Mouse (Mus musculus): ENCODE measurements around the gene Spag6.

Gene Spag6

DNA sequence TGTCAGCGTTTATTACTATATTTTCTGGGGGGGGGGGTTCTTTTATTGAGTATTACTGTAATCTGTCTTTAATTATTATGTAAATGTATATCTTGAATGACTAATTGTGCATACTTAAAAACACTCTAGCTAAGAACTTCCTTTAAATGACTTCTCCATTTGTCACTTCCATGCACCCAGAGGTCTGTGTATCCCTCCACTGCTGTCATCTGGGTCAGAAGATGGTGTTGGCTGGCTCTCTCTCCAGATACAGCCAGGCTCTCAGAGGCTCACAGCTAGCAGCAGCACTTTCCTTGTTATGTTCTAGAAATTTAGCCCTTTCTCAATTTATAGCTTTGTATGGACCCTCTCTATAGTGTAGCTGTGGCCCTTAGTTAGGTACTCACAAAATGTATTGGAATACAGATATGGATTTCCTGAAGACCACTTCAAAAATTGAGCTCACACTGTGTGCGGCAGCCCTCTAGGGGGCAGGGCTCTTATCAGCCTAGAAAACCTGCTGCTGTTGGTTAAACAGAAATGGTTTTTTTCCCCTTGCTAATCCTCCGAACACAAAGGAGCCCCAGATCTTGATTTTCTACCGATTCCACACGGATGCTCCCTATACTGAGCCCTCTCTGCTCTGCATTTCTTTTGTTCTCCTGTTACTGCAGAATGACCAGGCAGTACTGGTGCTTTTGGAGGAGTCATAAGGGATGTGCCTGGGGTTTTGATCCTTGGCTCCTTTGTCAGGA is 40.7 kb downstream of the Spag6 start:
- DNase-seq (ENCODE audit: low read depth) = peak; percentile 12

GRCm38 (mm10) chr2:18737040-18737439 is 43.2 kb downstream of the Spag6 start:
- DNase-seq (ENCODE audit: low read depth) = no peak

- no peak for DNase-seq (ENCODE audit: low read depth)
Measured at GRCm38 (mm10) chr2:18739216-18739615, 45.4 kb downstream of the Spag6 start.

- DNase-seq (ENCODE audit: low read depth) = peak; percentile 56
Measured at GRCm38 (mm10) chr2:18756144-18756543, 62.3 kb downstream of the Spag6 start.

DNA sequence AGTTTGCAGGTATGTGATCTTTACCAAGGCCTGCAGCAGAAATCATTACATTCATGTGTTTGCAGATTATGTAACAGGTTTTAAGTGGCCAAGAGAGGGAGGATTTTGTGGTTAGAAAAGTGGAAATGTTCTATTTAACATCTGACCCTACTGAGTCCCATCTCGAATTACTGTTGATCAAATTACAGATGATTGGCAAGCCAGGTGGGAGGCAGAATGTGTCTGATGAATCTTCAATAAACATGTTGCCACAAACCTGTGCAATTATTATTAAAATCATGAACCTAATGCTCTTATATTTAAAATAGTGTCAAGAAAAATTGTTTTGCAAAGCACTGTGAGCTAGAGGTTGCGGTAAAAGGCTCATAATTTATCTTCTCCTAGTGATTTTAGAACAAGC is 71.0 kb downstream of the Spag6 start:
- DNase-seq (ENCODE audit: low read depth) = no peak

DNA sequence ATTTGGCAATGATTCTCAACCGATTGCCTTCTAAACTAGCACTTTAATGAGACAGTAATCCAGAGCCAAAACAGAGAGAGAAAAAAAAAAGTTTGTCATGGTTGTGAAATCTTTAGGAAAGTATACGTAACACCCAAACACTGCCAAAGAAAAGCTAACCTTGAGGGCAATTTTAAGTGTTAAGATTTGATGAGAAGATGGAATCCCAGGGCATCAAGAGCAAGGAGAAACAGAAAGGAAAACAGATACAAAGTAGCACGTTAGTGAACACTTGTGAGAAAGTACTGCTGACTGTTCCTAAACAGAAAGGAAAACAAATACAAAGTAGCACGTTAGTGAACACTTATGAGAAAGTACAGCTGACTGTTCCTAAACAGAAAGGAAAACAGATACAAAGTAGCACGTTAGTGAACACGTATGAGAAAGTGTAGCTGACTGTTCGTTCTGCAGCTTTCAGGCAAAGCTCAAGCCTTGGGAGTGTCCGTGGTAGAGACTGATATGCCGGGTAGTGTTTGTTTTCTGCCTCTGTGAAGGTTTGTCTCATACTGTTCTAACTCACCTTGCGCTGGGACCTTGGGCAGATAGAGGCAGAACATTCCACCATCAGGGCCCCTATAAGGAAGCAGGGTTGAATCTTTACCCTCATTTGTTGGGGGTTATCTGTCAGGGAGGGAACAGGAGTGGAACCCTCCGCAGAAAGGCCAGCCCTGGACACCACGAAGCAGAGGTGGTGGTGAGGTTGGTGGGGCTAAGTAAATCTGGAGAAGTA is 71.8 kb downstream of the Spag6 start:
- DNase-seq (ENCODE audit: low read depth) = peak; percentile 63

DNA sequence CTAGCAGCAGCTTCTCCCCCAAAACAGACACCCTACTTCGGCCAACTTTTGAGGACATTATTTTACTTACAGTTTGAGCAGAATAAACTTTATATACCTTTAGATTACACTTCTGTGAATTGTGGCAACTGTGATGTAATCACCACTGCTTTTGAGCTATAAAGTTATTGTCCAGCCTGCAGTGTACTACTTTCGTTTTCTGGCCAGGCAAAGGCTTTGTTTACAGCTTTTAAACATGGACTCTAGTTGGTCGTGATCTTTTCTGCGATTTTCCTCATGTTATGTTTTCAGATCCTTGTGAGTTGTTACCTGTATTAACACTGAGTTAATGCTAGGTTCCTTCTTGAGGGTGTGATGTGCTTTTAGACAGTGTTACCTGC is 72.6 kb downstream of the Spag6 start:
- DNase-seq (ENCODE audit: low read depth) = no peak

GRCm38 (mm10) chr2:18766821-18767541 is 73.1 kb downstream of the Spag6 start:
- DNase-seq (ENCODE audit: low read depth) = peak; percentile 81

DNA sequence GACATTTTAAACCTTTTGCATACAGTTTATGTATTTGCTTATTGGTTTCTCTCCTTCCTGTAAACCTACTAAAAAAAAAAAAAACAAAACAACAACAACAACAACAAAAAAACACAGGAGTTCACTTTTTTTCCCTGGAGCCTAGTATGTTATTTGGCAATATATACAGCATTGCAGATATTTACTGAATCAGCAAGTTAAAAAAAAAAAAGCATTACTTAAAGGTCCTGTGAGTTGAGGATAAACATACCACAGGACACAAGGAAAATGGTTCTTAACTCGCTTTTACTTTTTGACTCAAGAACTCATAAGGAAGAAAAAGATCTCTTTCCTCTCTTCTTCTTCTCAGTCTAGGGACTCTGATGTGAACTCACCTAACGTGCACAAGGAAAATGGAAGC is 74.6 kb downstream of the Spag6 start:
- no peak for DNase-seq (ENCODE audit: low read depth)

DNA sequence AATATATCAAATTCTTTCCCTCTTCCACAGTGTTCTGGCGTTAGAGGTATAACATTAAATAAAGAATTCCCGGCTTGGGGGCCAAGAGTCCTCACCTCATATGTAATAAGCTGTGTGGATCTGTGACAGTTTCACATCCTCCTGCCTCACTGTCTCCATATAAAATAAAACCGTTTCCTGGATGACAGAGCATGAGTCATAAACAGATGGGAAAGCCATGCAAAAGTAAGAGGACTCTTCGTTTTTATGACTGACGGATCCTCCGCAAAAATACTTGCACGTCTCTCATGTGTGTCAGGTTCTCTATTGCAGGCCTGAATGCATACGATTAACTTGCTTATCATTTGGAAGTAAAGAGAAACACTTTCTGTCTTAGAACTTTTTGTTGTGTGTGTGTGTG is 78.6 kb downstream of the Spag6 start:
- DNase-seq (ENCODE audit: low read depth) = no peak

GRCm38 (mm10) chr2:18774326-18774725 is 80.5 kb downstream of the Spag6 start:
- no peak for DNase-seq (ENCODE audit: low read depth)

DNA sequence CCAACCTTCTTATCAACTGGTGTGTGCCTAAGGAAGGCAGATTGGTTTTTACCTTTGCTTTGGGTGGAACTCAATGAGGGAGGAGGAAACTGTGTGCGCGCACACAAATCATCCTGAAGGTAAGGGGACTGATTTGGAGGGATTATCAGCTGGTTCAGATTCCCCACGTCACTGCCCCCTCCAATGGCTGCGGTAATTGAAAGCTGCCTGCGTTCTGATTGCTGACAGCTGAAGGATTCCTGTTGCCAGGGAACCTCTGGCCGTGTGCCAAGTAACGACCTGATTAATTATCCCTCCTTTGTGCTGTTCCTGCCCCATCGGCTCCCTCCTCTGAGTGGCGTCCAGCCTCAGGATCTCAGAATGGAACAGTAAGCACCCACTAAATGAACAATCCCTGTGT is 84.4 kb downstream of the Spag6 start:
- DNase-seq (ENCODE audit: low read depth) = no peak

DNA sequence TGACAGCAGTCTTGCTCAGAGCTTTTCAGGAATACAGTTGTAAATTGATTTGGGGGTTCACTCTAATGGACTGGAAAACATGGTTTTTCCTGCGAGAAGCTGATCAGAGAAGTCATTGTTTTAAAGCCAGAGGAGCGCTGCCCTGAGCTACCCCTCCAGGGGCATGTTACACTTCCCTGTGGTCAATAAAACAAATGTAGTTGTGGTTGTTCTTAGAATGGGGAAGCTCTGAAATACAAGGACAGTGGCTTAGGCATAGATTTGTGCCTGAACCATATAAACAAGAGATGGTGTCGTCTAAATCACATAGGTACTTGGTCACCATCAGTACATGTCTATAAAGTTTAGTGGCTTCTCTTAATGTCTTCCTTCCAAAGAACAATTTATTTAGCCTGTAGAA is 86.0 kb downstream of the Spag6 start:
- no peak for DNase-seq (ENCODE audit: low read depth)

GRCm38 (mm10) chr2:18781296-18781695 is 87.5 kb downstream of the Spag6 start:
- no peak for DNase-seq (ENCODE audit: low read depth)

DNA sequence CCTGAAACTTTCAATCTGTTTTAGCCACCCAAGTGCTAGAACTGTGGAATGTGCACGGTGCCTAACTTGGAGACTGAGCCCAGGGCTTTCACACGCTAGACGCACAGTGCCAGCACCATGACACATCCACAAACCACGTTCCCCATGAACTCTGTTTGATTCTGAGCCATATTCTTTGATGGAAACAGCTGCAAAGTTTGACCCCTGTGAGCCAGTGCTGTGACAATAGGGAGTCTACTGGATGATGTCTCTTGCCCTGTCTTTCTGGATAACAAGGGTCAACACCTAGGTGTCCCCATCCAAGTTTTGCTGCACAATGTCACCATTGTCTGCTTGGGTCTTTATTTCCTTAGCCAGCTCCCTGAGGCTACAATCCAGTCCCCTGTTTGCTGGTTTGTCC is 100.4 kb downstream of the Spag6 start:
- no peak for DNase-seq (ENCODE audit: low read depth)

DNA sequence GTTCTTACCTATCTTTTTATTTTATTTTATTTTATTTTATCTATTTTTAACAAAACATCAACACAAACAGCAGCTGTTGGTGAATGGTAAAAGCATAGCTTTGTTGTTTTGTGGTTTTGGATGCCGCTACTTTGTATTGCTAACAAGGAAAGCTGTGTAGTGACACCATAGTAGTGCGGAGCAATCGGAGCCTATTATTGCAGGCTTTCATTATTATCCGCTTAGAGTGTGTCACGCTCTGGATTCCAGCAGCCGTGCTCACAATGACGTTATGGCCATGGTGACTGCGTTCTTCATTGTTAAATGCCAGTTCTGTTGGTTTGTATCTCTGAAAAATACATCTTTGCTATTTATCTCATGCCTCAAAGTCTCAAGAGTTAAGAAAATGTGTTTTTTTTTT is 103.9 kb downstream of the Spag6 start:
- DNase-seq (ENCODE audit: low read depth) = no peak

GRCm38 (mm10) chr2:18799265-18799965 is 105.6 kb downstream of the Spag6 start:
- no peak for DNase-seq (ENCODE audit: low read depth)

Data from naive thymus-derived CD4-positive, alpha-beta T cell, adult 2 months (primary cell).